Mouse (Mus musculus): ENCODE measurements around the gene Rgp1. TPM values are rescaled to one million over a fixed set of nuclear protein-coding genes. Genes with fewer than 3 reads are reported as not detected.

Gene Rgp1
- polyA plus RNA-seq (2015; fragmentation: Nextera tagmentation; extraction: Ambion mirVana) = 12.4 and 20.5 TPM in 2 replicates

DNA sequence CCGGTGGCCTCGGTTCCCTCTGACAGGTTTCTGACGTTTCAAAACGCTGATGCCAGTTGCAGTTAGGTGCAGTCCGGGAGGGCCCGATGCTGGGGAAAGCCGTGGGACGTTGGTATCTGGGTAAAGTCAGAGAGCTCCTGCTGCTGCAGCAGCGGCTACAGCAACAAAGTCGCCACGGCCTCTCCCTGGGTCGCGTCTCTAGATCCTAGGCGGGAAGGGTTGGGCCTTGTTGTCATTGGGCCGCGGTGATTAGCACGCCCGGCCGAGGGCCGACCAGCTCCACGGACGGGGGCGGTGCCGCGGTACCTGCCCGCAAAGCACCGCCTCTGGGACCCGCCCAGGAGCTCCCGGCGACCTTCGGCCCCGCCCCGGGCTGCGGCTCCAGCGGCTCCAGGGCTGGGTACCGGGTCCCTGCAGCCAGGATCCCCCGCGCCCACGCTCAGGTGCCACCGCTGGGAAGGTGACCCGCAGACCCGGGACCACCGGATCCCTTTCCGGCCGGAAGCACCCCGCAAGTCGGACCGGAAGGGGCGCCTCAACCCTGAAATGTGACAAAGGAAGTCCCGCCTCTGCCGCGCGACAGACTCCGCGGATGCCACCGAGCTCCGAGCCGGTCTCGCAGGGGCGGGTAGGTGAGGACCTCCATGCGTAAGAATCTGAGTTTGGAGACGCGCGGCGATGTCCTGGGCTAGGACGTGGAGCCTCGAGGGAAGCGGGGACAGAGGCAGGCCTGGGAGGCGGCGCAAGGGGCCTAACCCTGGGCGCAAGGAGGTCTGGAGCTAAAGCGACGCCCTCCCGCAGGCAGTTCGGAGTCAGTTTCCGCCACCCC lies at the start of gene Rgp1, which contains the start of gene Gba2:
Rgp1 (plus strand) TSS at position 340 of the 829 bp plus-strand sequence.
Gba2 (minus strand) TSS at position 498 of the 829 bp plus-strand sequence.

GRCm38 (mm10) chr4:43561997-43562768 lies 16.3 kb upstream of the Rgp1 start, which contains the start of the genes Creb3 and Tln1:
Gene Creb3 (plus strand): TSS chr4:43562332.
Gene Tln1 (minus strand): TSS chr4:43562691.

GRCm38 (mm10) chr4:43584444-43585416 lies 6.2 kb downstream of the Rgp1 start, which contains the start of gene Msmp:
Gene Msmp (minus strand): TSS chr4:43584494.

GRCm38 (mm10) chr4:43631046-43631955 lies 52.8 kb downstream of the Rgp1 start, which contains the start of gene Npr2:
Gene Npr2 (plus strand): TSS chr4:43631935.

Small RNAs within 50 kb of the gene (microRNA-seq; reads per million reads assigned to microRNA genes)
- not detected for gene Gm25262 (ENCODE audit: borderline replicate concordance, insufficient number of aligned reads)

Other genes with a start within 250 kb of the Rgp1 start
- 14.3 and 18.3 TPM in 2 replicates for gene Rusc2, start 196.7 kb upstream of the Rgp1 start, polyA plus RNA-seq (2015; fragmentation: Nextera tagmentation; extraction: Ambion mirVana)
- gene Fam166b, start 149.6 kb upstream of the Rgp1 start, polyA plus RNA-seq (2015; fragmentation: Nextera tagmentation; extraction: Ambion mirVana) = 0.11 and 0.55 TPM in 2 replicates
- gene Tesk1, start 136.8 kb upstream of the Rgp1 start, polyA plus RNA-seq (2015; fragmentation: Nextera tagmentation; extraction: Ambion mirVana) = 7.3 and 7.7 TPM in 2 replicates
- gene Cd72, start 124.1 kb upstream of the Rgp1 start, polyA plus RNA-seq (2015; fragmentation: Nextera tagmentation; extraction: Ambion mirVana) = 3.2 and 3.8 TPM in 2 replicates
- gene Sit1, start 95.0 kb upstream of the Rgp1 start, polyA plus RNA-seq (2015; fragmentation: Nextera tagmentation; extraction: Ambion mirVana) = 0.41 TPM in 1 of 2 replicates, not detected in the other
- gene Ccdc107, start 85.8 kb upstream of the Rgp1 start, polyA plus RNA-seq (2015; fragmentation: Nextera tagmentation; extraction: Ambion mirVana) = 127 and 185 TPM in 2 replicates
- gene Arhgef39, start 79.0 kb upstream of the Rgp1 start, polyA plus RNA-seq (2015; fragmentation: Nextera tagmentation; extraction: Ambion mirVana) = 6.2 and 8.6 TPM in 2 replicates
- gene Car9, start 71.7 kb upstream of the Rgp1 start, polyA plus RNA-seq (2015; fragmentation: Nextera tagmentation; extraction: Ambion mirVana) = 2.2 and 3.2 TPM in 2 replicates
- gene Tpm2, start 55.0 kb upstream of the Rgp1 start, polyA plus RNA-seq (2015; fragmentation: Nextera tagmentation; extraction: Ambion mirVana) = 81.1 and 120 TPM in 2 replicates
- 167 and 207 TPM in 2 replicates for gene Creb3, start 16.4 kb upstream of the Rgp1 start, polyA plus RNA-seq (2015; fragmentation: Nextera tagmentation; extraction: Ambion mirVana)
- gene Tln1, start 16.0 kb upstream of the Rgp1 start, polyA plus RNA-seq (2015; fragmentation: Nextera tagmentation; extraction: Ambion mirVana) = 67.9 and 68.8 TPM in 2 replicates
- gene Gba2, start 158 bp downstream of the Rgp1 start, polyA plus RNA-seq (2015; fragmentation: Nextera tagmentation; extraction: Ambion mirVana) = 9.6 and 13.0 TPM in 2 replicates
- 1.9 and 2.8 TPM in 2 replicates for gene Msmp, start 5.8 kb downstream of the Rgp1 start, polyA plus RNA-seq (2015; fragmentation: Nextera tagmentation; extraction: Ambion mirVana)
- gene Npr2, start 53.2 kb downstream of the Rgp1 start, polyA plus RNA-seq (2015; fragmentation: Nextera tagmentation; extraction: Ambion mirVana) = 11.2 and 13.3 TPM in 2 replicates
- gene Spag8, start 74.9 kb downstream of the Rgp1 start, polyA plus RNA-seq (2015; fragmentation: Nextera tagmentation; extraction: Ambion mirVana) = 0.72 and 0.92 TPM in 2 replicates
- gene Hint2, start 77.8 kb downstream of the Rgp1 start, polyA plus RNA-seq (2015; fragmentation: Nextera tagmentation; extraction: Ambion mirVana) = 236 and 326 TPM in 2 replicates
- 3.6 and 4.9 TPM in 2 replicates for gene Tmem8b, start 90.3 kb downstream of the Rgp1 start, polyA plus RNA-seq (2015; fragmentation: Nextera tagmentation; extraction: Ambion mirVana)
- gene Fam221b, start 90.4 kb downstream of the Rgp1 start, polyA plus RNA-seq (2015; fragmentation: Nextera tagmentation; extraction: Ambion mirVana) = 2.9 and 3.1 TPM in 2 replicates
- not detected in 2 replicates for gene Olfr70, start 122.1 kb downstream of the Rgp1 start, polyA plus RNA-seq (2015; fragmentation: Nextera tagmentation; extraction: Ambion mirVana)
- gene Olfr71, start 131.5 kb downstream of the Rgp1 start, polyA plus RNA-seq (2015; fragmentation: Nextera tagmentation; extraction: Ambion mirVana) = not detected in 2 replicates
- gene Hrct1, start 148.5 kb downstream of the Rgp1 start, polyA plus RNA-seq (2015; fragmentation: Nextera tagmentation; extraction: Ambion mirVana) = 3.9 and 4.3 TPM in 2 replicates
- 0.60 and 1.2 TPM in 2 replicates for gene Spaar, start 151.3 kb downstream of the Rgp1 start, polyA plus RNA-seq (2015; fragmentation: Nextera tagmentation; extraction: Ambion mirVana)
- not detected in 2 replicates for gene Olfr159, start 192.3 kb downstream of the Rgp1 start, polyA plus RNA-seq (2015; fragmentation: Nextera tagmentation; extraction: Ambion mirVana)
- not detected in 2 replicates for gene Olfr156, start 245.2 kb downstream of the Rgp1 start, polyA plus RNA-seq (2015; fragmentation: Nextera tagmentation; extraction: Ambion mirVana)